In the genomic region with DNA sequence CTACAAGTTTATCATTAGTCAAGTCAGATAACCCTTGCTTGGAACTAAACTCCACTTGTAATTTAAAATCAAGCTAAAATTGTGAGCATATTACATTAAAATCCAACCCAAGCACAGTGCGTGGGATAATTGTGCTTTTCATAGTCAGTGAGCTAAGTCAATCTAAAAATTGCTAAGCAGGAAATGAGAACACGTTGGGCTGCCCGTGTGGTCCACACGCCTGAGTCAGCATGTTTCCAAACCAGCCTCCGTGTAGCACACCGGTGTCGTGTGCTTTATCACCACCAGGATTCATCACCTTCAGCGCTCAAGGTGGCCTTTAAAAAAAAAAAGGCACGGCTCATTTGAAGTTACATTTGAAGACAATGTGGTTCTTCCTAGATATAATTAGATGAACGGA, we compare ENCODE assay signal across 11 mouse cellular contexts. TPM values are rescaled to one million over a fixed set of nuclear protein-coding genes. Genes with fewer than 3 reads are reported as not detected.
A peak's percentile ranks its signal among the peaks of the same experiment; 100 is the strongest.
DNase-seq lines count a peak whose midpoint lies in the region; ATAC-seq lines count a peak whose summit lies in the region.
"Had no signal": no experiment of that assay in that cellular context is flagged by ENCODE, and none has a peak within 500 bp of the region (broad histone marks: within the 10 kb centered on the region; RNA-seq: fewer than 3 reads in every experiment).

No protein-coding gene starts in this region.

- peak; percentile 76 for DNase-seq in right cerebral cortex, adult 18-20 months
- DNase-seq in right cerebral cortex, postnatal 4 days, result no peak
- peak; percentile 80 for DNase-seq in induced T-regulatory cell, adult 2 months (ENCODE audit: low read depth)
- peak; percentile 45 to 78 for DNase-seq in right cerebral cortex, postnatal 36 days (ENCODE audit: low spot score in 2 of 2)
- no peak for DNase-seq in urinary bladder, postnatal 36 days (ENCODE audit: low spot score in 2 of 2)
- DNase-seq in cerebellum, postnatal 4 days (ENCODE audit: low spot score in 2 of 2), result no peak
- DNase-seq: cerebellum, adult 2 months; kidney, postnatal 14 days had no signal

- peak; percentile 84 for ATAC-seq in activated CD4-positive, CD25-positive, alpha-beta regulatory T cell, adult 4 months
- ATAC-seq: intestine, embryonic 16.5 days had no signal

RNA-seq across cellular contexts. Expression of a gene that starts 10.2 kb away (rescaled TPM):
- under 1 TPM; 0.11 to 0.45 TPM for polyA plus RNA-seq in activated CD4-positive, CD25-positive, alpha-beta regulatory T cell, adult 4 months (2017; shearing (Covaris generic))
- polyA plus RNA-seq: G1E had no signal

RNA-seq across cellular contexts. Expression of a gene that starts 16.9 kb away (rescaled TPM):
- polyA plus RNA-seq in activated CD4-positive, CD25-positive, alpha-beta regulatory T cell, adult 4 months (2017; shearing (Covaris generic)), result under 1 TPM; 0.52 to 0.62 TPM

Comparison
In these comparisons a context has a peak if more than half of its experiments do, and no peak if none do; other contexts are left out.
1. DNase-seq: peak in right cerebral cortex, adult 18-20 months (single experiment), induced T-regulatory cell, adult 2 months (single experiment) and right cerebral cortex, postnatal 36 days (2 of 2); none in right cerebral cortex, postnatal 4 days (single experiment), urinary bladder, postnatal 36 days (0 of 2) and cerebellum, postnatal 4 days (0 of 2).